Mouse (Mus musculus): ENCODE measurements around the gene B4galt5.

The B4galt5 gene

DNA sequence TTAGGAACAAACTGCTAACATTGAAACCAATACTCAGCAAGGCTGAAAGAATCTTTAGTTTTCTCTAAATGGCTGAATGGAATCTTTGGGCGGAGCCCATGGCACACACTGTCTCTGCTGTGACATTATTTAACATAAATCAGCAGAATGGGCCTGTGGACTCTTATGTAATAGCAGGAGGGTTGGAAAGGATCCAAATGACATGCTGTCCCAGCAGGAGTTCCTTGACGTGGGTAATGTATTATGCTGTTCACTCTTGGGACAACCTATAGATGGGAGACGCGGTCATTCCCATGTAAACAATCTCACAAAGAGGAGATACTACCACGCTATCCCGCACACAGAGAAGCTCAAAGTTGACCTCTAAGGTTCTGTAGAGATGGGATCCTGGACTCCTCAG, 15.5 kb downstream of the B4galt5 start:
- DNase-seq (ENCODE audit: extremely low read depth, low read depth), result no peak

- DNase-seq (ENCODE audit: extremely low read depth, low read depth), result no peak
Observed at GRCm38 (mm10) chr2:167332336-167332987, 16.5 kb downstream of the B4galt5 start.

DNA sequence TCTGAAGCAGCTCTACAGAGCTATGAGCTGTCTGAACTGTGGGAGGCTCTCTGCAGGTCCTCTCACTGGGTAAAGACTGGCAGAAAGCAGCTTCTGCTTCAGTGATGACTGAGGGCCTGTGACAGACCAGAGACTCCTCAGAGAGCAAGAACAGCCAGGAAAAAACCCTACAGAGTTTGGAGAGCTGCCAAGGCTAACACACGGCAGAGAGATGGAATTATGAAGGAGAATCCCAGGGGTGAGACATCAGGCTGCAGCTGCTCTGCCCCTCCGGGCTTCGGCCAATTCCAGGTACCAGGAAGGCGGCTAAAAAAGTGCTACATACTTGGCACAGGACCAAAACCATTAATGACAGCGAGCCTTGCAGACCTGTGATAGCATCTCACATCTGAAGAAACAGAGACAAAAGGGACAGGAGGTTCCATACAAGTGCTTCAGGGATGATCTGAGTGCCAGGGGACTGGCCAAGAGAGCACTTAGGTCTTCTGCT, 17.5 kb downstream of the B4galt5 start:
- no peak for DNase-seq (ENCODE audit: extremely low read depth, low read depth)

- DNase-seq (ENCODE audit: extremely low read depth, low read depth), result no peak
Observed at GRCm38 (mm10) chr2:167330581-167330980, 18.4 kb downstream of the B4galt5 start.

DNA sequence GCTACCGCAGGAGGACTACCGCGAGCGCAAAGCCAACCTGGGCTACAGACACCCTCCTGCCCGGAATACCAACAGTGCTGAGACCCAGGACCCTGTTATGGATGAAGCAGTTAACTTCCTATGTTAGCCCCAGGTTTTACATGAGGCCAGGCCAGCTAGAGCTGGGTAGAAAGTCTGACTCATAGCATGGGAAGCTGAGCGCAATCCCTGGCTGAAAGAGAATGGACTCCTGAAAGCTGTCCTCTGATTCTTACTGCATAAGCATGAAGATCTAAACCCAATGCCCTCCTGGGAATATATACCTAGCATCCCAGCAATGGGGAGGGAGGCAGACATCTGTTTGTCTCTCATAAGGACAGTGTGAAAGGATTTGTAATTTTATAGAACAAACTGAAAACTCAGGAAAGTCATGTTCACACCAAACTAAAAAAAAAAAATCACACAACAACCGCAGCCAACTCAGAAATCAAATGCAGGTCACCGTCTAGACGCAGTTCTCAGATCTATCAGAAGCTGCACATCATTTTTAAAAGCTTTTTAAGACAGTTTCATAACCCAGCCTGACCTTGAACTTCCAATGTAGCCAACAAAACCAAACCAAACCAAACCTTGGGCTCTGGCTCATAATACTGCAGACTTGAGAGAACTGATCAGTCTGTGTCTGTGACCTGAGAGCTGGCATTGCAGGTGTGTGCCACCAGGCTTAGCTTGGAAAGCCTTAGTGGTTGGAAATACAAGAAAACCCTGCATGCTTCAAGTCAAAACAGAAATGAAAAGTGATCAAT, 19.3 kb downstream of the B4galt5 start:
- no peak for DNase-seq (ENCODE audit: extremely low read depth, low read depth)

GRCm38 (mm10) chr2:167328340-167328739, 20.6 kb downstream of the B4galt5 start:
- DNase-seq (ENCODE audit: extremely low read depth, low read depth), result no peak

DNA sequence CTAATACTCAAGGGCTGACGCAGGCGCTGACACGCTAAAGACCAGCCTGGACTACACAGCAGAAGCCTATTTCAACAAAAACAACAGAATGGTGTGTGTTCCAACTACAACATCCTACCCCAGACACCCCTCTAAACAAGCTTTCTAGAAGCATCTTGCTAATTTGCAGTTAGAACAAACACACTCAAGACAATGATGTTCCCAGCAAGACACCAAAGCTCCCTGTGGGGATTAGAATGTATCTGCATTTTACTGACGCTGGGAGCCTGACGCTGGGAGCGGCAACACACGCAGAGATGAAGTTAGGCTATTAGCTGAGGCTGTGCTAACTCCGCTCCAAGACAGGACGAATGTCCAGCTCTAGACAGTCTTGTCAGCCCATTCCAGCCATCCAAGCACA, 22.4 kb downstream of the B4galt5 start:
- no peak for DNase-seq (ENCODE audit: extremely low read depth, low read depth)

DNA sequence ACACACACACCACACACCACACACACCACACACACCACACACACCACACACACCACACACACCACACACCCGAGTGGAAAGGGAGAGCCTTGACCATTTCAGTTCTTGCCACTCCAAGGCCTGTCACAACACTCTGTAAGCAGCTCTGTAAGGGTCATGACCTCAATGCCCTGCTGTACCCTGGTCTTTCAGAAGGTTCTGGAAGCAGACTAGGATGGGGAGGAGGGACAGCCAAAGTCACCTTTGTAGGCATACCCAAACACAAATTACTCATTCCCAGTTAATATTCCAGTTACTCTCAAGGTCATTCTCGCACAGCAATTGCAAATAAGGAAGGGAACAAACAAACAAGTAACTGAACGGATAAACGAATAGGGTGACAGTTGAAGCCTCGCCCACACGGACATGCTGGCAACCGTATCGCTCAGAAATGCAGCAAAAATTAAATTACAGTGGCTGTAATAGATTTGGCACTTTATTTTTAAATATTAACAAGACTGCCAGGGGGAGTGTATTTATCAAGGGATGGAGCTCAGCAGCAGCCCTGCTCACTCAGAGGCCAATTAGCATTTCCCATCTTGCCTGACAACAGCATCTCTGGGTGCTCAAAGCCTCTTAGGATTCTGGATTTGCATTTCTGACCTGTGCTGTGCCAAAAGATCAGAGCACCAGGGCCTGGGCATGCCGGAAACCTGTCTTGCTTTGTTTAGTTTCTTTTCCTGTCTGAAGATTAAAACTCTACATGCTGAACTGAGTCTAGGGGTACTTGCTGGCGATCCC, 24.6 kb downstream of the B4galt5 start:
- no peak for DNase-seq (ENCODE audit: extremely low read depth, low read depth)

- DNase-seq (ENCODE audit: extremely low read depth, low read depth), result no peak
Observed at GRCm38 (mm10) chr2:167323116-167323515, 25.9 kb downstream of the B4galt5 start.

- DNase-seq (ENCODE audit: extremely low read depth, low read depth), result no peak
Observed at GRCm38 (mm10) chr2:167321372-167321771, 27.6 kb downstream of the B4galt5 start.

- no peak for DNase-seq (ENCODE audit: extremely low read depth, low read depth)
Observed at GRCm38 (mm10) chr2:167318981-167319380, 30.0 kb downstream of the B4galt5 start.

DNA sequence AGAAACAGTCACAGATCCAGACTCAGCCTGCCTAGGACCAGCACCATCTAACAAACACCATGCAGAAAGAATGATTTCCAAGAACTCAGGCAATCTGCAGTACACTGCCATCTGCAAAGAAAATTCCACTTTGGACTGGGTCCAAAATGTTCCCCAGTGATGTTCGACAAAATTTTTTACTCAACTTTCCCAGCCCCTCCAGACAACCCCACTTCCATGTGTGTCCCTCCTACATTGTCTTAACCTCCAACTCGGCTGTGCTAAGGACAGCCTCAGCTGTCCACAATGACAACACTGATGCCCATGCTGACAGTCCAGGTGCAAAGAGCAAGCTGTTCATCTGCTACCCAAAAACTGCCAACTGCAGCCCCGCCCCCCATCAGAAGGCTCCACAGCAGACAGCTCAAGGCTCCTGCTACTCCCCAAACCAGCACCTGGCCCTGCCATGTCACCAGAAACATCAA, 32.2 kb downstream of the B4galt5 start:
- no peak for DNase-seq (ENCODE audit: extremely low read depth, low read depth)

DNA sequence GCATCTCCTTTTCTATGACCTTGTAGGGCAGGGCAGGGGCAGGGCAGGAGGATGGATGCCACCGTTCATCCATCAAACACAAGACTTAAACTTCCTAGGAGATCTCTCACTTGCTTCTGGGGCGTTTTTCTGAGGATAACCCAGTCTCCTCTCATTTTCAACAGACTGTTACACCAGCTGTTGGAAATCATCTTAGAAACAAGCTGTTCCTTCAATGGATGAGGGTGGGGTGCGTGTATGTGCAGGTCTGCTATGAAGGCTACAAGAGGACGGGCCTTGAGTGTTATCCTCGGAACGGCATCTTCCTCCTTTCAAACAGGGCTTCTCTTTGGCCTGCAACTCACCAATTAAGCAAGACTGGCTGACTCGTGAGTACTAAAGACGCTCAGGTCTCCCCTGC, 34.5 kb downstream of the B4galt5 start:
- DNase-seq (ENCODE audit: extremely low read depth, low read depth), result no peak

- DNase-seq (ENCODE audit: extremely low read depth, low read depth), result peak; percentile 82
Observed at GRCm38 (mm10) chr2:167313501-167314326, 35.3 kb downstream of the B4galt5 start.

DNA sequence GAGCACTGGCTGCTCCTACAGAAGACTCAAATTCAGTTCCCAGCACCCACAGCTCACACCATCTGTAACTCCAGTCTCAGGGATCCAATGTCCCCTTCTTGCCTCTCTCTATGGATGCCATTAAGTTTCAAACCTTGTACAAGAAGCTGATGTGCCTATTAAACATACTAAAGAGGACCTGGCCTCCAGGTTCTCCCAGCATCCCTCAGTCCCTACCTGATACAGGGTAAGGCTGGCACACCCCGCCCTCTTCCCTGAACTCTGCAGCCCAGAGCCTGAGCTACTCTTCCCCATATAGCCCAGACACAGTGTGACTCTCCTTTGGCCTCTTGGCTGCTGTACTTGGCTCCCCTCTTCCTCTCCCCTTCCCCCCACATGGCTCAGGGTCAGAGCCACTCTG, 38.9 kb downstream of the B4galt5 start:
- DNase-seq (ENCODE audit: extremely low read depth, low read depth), result no peak

DNA sequence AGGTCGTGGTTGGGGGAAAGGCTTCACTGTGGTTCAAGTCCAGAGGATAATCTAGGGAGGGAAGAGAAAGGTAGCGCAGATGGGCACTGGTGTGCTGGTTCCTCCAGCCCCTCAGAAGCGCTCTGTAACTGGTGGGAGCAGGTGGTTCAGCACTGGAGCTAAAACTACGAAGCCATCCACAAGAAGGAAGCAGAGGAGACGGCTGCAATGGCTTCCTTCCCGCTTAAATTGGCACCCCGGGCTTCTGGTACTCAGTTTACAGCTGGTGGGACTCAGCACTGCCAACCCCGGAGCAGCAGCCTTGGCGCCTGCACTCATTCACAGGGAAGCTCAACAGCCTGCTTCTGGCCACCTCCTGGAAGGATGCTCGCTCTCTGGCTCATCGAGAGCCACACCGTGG, 39.7 kb downstream of the B4galt5 start:
- DNase-seq (ENCODE audit: extremely low read depth, low read depth), result no peak

DNA sequence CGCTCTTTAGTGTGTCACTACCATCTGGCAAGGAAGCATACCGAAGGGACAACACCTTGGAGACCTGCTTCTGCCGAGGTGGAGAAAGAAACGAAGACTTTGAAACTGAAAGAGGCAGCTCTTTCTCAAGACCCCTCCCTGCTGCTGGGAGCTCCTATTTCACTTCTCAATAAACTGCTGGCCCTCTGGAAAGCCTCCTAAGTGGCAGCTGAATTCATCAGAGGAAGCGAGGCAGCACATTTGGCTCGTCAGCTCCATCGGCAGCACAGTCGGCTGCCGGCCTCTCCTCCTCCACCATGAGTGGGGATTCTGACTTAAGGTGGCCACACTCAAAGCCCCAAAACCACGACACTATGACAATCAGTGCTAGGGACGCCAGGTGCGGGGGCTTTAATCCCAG, 41.3 kb downstream of the B4galt5 start:
- no peak for DNase-seq (ENCODE audit: extremely low read depth, low read depth)

- no peak for DNase-seq (ENCODE audit: extremely low read depth, low read depth)
Observed at GRCm38 (mm10) chr2:167306626-167307541, 42.1 kb downstream of the B4galt5 start.

- DNase-seq (ENCODE audit: extremely low read depth, low read depth), result no peak
Observed at GRCm38 (mm10) chr2:167306273-167306594, 42.7 kb downstream of the B4galt5 start.
